Mouse (Mus musculus) CD4-positive, CD25-positive, alpha-beta regulatory T cell, adult 4 months (primary cell): ENCODE measurements around the gene Utp11. TPM values are rescaled to one million over a fixed set of nuclear protein-coding genes. Genes with fewer than 3 reads are reported as not detected.
"Not testable (repeated sequence)": the region's sequence is repeated elsewhere in the genome, so short reads cannot be mapped to it uniquely, and the experiment has no call there.

Experiments
- ATAC-seq: one replicate; pipeline ENCODE4 v1.8.0; 2017
- polyA plus RNA-seq, 2 experiments: library from polyadenylated mRNA; unstranded; fragments of 100-300 nt; shearing (Covaris generic); gene quantifications; one replicate each; pipeline ENCODE4 v1.2.1; 2017

The Utp11 gene
- 10 to 100 TPM; 83.1 to 87.9 TPM for polyA plus RNA-seq

DNA sequence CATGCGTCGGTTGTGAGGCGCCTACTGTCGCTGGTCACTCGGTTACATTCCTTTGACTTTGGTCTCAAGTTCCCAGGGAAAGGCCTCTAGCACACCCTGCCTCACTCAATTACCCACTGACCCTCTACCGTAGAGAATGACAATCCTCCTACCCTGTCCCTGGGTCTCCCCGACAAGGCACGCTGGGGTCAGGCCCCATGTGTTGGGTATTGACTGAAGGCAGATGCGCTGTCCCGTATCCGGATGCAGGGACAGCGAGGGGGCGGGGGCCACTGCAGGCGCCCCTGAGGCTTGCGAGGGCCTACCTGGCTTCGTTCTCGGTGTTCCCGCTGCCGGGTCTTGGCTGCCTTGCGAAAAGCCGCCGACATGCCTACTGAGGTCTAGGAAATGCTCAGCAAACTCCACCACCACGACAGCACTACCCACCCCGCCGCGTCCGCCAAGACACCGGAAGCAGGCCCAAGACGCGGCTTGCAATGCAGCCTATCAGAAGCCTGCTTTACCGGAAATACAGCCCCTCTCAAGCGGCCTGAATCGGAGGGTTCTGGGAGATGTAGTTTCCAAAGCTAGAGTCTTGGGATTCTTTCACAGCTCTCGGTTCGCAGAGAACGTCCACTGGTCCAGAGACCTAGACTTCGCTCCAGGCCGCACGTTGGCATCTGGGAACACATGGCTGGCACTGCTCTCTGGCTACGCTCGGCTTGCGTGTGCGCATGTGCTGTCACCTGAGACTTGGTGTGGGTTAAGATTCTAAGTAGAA, at the start of gene Utp11:
Utp11 (minus strand) TSS at position 466 of the 760 bp plus-strand sequence.
- peak; percentile 97 for ATAC-seq

DNA sequence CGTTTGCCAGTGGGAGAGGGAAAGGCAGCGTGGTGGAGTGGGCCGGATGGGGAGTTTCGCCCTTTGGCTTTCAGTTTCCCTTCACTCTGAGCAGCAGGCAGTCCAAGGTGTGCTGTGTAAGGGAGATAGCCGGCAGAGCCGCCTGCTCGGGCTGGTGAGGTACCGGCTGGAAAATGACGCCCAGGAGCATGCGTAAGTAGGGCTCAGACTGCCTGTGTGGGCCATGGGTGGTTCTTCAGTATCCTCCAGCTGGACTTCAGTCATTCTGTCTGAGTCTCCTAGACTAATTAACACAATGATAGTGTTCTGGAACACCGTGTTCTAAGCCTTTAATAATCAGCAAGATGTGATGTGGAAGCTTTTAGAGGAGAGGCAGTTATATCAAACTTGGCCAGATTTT, 49.4 kb upstream of the Utp11 start:
- ATAC-seq, result no peak

DNA sequence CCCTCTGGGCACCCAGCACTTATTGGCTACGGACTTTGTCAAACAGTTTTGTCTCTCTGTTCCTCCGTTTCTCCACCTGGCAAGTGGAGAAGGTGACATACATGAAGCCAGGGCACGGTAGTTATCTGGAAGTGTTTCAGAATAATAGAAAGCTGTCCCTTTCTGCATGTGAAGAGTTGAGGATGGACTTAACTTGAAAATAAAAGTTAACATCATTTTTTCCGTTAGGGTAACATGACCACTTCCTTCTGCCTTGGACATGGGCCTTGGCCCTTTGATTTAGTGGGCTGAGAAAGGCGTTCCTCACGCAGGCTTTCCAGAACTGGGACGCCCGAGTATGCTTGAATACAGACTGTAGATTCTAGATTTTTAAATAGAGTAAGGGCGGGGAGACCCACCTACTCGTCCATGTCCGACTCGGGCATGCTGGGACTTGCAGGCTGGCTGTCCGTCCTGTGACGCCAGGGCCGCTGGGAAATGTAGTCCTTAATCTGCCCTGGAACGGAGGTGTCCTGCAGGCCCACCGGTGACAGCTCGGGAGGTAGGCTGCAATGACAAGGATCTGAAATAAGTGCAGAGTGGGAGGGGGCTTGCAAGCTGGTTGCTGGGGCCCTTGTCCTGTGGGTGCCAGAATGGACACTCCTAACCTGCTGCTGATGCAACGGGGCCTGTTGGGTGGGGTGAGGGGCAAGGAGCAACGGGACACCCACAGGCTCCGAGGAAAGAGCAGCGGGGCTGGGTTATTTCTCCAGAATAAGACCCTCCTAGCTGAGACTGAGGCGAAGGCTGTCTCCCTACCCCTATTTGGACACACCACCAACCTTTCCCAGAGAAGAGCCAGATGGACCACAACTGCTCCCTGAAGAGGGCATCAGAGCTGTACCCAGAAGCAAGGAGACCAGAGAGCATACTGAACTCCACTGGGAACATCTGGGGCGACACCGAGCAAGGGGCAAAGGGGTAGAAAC, 48.3 kb upstream of the Utp11 start, which contains the start of gene Inpp5b:
Inpp5b (plus strand) TSS at position 475 of the 968 bp plus-strand sequence.
- ATAC-seq, result peak; percentile 82

DNA sequence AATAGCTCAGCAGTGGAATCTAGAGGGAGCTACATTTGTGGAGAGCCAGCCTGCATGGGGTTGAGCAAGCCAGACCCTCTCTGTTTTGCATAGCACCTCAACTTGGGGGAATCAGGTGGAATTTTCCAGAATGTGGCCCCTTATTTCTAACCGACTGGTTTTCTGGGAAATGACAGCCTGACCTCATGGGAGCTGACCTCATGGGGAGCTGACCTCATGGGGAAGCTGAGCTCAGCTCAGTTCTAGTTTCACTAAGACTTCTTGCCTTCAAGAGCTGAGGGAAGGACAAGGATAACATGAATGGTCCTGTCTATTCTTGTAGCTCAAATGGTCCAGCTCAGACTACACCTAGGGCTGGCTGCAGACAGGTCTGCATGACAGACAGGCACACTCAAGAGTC, 45.4 kb upstream of the Utp11 start:
- ATAC-seq, result no peak

DNA sequence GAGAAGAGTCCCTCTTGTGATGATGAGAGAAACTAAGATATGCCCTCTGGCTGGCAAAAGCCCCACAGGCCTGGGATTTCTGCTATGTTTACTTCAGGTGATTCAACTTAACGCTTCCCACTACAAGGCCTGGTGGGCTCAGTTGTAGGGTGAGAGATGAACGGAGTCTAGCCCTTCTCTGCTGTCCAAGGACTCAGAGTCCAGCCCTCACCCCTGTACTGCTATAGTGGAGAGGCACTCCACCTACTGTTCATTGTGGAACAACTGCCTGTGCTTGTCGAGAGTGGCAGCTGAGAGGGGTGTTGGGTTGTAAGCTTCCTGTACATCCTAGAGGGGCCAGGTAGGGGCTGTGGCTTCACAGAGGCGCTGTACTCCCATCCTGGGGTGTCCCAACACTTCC, 44.6 kb upstream of the Utp11 start:
- ATAC-seq, result no peak

DNA sequence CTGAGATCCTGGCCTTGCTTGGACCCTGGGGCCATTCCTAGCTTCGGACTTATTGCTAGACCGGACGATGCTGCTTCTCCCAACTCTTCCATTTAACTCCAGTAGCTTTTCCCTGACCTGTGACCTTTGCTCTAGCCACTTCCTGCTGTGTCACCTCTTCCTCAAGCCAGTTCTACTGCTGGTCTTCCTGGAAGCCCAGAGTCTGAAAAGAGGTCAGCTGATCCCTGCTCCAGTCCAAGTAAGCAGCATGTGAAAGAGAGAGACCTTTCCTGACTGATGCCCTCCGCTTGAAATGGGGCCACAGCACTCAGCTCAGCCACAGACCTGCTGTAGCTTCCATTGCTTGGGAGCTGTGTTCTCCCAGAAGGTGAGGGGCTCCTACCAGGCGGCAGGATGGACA, 44.1 kb upstream of the Utp11 start:
- no peak for ATAC-seq

DNA sequence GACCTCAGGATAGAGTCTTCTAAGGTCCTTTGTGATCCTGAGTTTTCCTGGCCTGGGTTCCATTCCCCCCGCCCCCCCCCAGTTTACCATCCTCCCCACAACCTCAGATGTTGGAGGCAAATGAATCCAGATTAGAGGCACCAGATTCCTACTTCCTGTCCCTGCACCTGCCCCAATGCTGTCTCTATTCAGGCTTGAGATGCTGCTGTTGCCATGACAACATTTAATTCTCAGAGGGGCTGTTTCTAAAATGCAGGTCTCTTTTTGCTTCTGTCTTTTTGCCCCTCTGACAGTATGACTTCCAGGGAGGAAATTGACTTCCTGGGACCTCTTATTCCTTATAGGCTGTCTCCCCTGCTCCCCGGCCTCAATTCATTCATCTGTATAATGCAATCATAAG, 43.6 kb upstream of the Utp11 start:
- no peak for ATAC-seq

DNA sequence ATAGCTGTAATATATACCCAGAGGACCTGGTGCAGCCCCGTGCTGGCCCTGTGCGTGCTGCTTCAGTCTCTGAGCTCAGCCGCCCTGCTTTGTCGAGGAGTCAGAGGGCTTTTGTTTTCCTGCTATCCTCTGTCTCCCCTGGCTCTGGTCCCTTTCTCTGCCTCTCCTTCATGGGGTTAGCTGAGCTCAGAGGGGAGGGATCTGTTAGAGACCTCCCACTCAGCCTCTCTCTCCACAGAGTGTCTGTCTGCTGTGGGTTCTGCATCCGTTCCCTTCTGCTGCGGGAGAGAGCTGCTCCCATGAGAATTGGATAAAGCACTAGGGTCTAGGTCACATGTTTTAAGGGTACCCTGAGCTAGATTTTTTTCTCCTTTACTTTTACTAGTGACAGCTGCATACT, 32.7 kb upstream of the Utp11 start:
- no peak for ATAC-seq

DNA sequence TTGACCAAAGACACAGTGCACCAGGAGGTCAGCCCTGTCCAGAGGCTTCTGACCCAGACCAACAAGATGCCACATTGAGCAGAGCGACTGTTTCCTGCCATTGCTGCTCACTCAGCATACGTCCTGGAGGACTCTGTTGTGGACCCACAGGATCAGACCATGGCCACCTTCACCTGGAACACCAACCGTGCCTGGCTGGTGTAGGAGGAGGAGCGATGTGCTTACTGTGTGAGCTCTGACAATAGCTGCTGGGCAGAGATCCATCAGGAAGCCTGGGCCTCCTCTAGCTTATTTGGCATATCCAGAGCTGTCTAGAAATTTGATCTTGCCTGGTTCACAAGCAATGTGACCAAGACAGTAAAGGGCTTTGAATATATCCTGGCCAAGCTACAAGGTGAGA, 25.7 kb upstream of the Utp11 start:
- ATAC-seq, result no peak

DNA sequence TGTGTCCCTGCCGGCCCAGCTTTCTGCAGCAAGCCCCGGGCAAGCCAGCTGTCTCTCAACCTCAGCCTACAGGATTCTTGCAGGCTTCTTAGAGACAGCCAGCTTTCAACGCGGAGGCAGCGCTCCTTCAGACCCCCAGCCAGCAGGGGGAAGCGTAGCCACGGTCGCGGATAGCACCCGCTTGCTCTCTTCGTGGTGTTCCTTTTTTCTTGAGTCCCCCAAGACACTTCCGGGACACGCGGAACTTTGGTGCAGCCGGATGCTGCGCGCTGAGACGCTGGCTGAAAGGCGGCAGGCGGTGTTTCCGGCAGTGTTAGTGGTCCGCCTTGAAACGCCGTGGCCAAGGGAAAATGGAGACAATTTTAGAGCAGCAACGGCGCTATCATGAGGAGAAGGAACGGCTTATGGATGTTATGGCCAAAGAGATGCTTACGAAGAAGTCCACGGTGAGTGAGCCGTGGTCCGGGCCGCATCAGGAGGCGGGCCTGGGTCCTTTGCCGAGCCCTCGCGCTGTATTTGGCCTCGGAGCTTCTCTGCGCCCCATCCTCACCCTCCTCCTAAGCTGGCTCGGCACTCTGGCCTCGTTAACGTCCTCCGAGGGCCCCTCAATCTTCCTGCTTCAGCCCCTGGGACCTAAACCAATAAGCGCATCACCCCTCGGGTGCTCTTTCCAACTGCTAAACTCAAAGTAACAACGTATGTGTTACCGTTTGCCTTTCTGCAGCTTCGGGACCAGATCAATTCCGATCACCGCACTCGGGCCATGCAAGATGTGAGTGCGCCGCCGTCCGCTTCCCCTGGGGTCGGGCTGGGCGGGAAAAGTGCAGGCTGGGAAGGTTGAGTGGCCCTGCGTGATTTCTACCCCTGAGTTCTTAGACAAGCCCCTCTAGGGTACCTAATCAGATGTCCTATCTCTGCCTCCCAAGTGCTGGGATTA, 21.4 kb upstream of the Utp11 start, which contains the start of gene Sf3a3:
Sf3a3 (plus strand) TSS at position 232 of the 937 bp plus-strand sequence.
- peak; percentile 97 for ATAC-seq

DNA sequence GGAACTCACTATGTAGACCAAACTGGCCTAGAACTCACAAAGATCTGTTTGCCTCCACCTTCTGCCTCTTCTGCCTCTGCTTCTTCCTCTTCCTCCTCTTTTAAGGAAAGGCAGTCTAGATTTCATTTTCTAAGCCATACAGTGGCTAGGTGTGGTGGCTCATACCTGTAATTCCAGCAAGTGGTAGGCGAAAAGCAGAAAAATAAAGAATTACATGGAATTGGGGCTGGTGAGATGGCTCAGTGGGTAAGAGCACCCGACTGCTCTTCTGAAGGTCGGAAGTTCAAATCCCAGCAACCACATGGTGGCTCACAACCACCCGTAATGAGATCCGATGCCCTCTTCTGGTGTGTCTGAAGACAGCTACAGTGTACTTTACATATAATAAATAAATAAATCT, 20.4 kb upstream of the Utp11 start:
- ATAC-seq, result not testable (repeated sequence)

DNA sequence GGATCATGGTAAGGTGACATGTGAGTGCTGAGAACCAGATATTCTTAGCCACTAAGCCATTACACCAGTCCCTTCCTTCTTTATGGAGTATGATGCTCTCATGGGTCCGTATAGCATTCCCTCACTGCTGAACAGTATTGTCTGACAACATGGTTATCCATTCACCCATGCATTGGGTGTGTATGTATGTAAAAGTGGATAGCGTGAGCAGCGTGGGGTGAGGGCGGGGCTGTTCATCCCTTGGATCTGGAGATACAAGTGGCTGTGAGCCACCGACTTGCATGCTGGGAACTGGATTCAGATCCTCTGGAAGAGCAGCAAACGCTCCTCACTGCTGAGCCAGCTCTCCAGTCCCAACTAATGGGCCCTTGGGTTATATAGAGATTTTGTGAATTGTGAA, 19.2 kb upstream of the Utp11 start:
- ATAC-seq, result no peak

DNA sequence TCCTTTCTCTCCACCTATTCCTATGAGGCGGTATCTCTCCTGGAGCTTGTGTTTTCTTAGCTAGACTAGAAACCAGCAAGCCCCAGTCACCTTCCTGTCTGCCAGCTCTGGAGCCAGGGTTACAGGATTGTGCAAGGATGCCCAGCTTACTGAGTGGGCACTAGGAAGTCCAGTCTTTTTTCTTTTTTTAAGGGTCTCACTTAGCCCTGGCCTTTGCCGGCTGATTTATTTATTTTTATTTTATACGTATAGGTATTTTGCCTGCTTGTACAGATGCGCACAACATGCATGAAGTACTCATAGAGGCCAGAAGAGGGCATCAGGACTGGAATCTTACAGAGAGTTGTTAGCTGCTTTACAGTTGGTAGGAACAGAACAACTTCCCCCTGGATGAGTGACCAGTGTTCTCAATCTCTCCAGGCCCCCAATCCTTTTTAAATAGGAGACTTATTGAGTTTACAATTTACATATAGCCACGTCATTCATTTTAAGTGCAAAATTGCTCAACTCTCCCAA, 17.4 kb upstream of the Utp11 start:
- ATAC-seq, result peak; percentile 28

DNA sequence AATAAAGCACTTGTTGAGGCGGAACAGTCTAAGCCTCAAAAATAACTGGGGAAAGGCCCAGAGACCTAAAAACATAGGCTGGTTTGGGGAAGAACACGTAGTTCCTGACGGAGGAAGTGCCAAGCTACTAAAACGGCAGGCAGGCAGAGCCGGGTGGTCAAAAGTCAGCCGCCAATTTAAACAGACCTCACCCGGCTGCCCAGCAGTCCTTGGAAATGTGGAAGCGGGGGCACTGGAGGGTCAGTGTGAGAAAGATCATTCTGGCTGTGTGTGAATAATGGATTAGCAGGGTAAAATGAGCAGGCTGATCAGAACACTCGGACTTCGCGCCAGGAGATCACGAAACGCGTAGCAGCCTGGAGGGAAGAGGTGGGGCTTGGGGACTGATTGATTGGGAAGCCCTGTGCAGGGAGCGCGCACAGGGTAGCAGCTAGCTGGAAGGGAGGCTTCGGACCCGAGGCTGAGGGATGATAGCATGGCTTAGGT, 16.6 kb upstream of the Utp11 start:
- ATAC-seq, result no peak

DNA sequence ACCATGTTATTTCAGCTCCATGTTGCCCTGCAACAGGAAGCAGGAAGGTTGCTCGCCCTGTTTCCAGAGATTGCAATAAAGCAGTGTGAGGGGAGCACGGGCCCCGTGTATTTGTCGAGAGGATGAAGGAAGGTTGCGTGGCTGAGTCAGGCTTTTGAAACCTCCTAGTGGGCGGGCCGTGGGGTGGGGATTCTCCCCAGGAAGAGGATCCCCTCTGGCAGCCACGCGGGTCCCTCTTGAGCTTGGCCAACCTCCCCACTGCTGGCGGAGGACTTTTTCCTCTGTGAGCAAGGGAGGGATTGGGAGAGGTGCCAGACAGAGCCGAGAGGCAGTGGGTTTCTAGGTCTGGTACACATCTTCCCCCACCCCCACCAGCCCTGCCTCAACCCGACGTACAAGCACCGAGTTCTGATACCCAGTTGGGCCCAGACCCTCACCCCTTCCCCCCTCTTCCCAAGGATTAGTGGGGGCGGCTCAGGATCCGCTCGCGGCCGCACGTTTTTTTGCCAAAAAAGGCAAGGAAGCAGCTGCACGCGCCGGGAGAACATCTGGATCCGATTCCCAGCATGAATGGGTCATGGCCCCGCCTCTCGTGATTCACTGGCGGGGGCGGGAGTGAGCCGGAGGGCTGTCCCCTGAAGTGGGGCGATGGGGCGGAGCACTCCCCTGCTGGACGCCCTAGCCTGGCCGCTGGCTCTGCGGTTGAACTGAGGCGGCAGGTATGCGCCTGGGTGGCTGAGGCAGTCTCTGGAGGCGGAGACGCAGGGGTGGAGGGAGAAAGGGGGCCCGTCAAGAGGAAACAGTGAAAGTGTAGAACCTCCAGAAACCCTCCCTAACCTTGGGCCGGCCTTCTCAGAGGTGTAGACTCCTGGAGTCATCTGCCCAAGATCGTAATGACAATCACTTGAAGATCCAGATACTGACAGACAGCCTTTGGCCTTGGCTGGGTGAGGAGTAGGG, 15.4 kb upstream of the Utp11 start:
- peak; percentile 61 for ATAC-seq

DNA sequence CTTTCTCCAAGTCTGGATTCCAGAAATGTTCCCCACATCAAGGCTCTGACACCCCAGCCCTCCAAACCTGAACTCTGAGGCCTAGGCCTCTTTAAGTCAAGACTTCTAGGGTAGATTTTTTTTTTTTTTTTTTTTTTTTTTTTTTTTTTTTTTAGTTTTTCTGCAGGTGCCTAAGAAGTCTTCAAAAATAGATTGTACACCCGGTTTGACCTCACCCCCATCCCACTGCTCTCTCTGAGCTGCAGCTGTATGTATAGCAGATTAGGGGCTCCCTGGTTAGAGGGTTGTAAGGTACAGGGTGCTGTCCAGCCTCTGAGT, 14.8 kb upstream of the Utp11 start:
- ATAC-seq, result not testable (repeated sequence)

DNA sequence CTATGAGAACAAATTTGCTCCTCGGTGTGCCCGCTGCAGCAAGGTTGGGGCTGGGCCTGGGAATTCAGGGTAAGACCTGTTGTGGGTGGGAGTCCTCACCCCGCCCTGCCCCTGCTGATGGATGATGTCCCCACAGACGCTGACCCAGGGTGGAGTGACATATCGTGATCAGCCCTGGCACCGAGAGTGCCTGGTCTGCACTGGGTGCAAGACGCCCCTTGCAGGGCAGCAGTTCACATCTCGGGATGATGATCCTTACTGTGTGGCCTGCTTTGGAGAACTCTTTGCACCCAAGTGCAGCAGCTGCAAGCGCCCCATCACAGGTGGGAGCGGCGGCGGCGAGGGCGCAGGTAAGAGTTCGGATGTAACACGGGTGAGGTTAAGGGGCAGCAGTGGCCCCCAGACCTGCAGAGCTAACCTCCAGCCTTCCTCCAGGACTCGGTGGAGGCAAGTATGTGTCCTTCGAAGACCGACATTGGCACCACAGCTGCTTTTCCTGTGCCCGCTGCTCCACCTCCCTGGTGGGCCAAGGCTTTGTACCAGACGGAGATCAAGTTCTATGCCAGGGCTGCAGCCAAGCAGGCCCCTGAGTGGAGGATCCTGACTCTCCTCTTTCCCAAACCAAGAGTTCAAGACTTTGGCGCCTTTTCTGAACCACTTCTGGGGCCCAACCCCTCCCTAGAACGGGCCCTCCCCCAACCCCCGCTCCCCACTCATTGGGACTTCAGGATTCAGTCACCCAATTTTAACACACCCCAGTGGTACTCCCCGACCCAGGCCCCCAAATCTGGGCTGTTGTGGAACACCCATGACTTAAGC, 14.2 kb upstream of the Utp11 start:
- not testable (repeated sequence) for ATAC-seq

DNA sequence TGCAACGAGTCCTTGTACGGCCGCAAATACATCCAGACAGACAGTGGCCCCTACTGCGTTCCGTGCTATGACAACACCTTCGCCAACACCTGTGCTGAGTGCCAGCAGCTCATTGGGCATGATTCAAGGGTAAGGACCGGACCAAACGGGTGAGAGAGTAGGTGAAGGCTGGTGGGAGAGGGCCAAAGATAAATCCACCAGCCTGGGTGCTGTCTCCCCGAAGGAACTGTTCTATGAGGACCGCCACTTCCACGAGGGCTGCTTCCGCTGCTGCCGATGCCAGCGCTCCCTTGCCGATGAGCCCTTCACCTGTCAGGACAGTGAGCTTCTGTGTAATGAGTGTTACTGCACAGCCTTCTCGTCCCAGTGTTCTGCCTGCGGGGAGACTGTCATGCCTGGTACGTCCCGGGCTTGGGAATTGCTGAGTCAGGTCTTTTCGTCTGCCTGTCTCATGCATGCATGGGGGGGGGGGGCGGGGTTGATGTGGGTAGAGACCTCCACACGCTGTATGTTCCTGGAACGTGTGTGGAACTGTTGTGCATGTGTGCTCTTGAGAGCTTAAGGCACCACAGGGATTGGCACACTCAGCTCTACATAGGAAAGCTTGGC, 12.4 kb upstream of the Utp11 start:
- ATAC-seq, result no peak

DNA sequence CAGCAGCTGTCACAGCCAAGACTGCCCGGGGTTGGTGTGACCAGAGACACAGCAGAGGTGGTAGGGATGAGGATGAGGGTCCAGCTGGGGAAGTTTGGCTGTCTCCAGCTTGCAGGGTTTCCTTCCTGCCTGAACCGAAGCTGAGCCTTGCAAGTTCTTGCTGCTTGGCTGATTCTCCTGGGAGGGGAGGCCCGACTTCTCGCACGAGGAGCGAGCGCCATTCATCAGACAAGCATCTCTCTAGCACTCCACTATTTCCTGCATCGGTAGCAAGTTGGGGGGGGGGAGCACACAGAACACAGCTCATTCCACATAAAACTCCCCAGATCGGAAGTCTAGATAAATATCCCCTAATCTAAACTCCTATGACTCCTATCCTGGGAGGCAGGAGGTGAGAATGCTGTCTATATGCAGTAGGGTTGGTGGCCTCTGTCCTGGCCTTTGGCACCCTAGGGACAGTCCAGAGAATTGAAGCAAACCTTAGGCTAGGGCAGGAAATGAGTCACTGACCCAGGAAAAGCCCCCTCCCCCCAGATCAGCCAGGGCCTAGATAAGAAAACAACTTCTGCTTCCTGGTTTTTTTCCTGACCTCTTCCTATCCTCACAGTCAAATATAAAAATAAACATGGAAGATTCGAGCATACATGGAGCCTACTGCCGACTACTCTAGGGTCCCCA, 11.5 kb upstream of the Utp11 start:
- no peak for ATAC-seq
